Mouse (Mus musculus): ENCODE measurements around the gene Mgat1. TPM values are rescaled to one million over a fixed set of nuclear protein-coding genes. Genes with fewer than 3 reads are reported as not detected.
"Not testable (repeated sequence)": the region's sequence is repeated elsewhere in the genome, so short reads cannot be mapped to it uniquely, and the experiment has no call there.

Mgat1 gene
- polyA plus RNA-seq, 1 experiment from 2014 or later: 35.1 TPM

GRCm38 (mm10) chr11:49264622-49265021 is 20.6 kb downstream of the Mgat1 start:
- H3K4me2 ChIP-seq: no peak overlapping the region
- no peak for ATAC-seq (ENCODE audit: insufficient read depth)
- H3K36me3 ChIP-seq (replicated peaks): peaks cover 63% of the 10 kb centered on the region
- peaks cover 43% of the 10 kb centered on the region for H3K4me1 ChIP-seq (replicated peaks)
- H3K9ac ChIP-seq: no peak overlapping the region
- 60% methylated on average over 11 of the region's 11 CpGs for WGBS (ENCODE audit: insufficient replicate concordance)
- no peak overlapping the region for H3K4me3 ChIP-seq (replicated peaks)
- H3K9me3 ChIP-seq (replicated peaks): no peaks in the 10 kb centered on the region
- no peak overlapping the region for H3K27ac ChIP-seq (replicated peaks)
- H3K27me3 ChIP-seq: no peaks in the 10 kb centered on the region

- 74% methylated on average over 8 of the region's 8 CpGs for WGBS (ENCODE audit: insufficient replicate concordance)
- H3K27ac ChIP-seq (replicated peaks): no peak overlapping the region
- ATAC-seq (ENCODE audit: insufficient read depth): no peak
Measured at GRCm38 (mm10) chr11:49265101-49265500, 21.1 kb downstream of the Mgat1 start.

GRCm38 (mm10) chr11:49266671-49267070 is 22.7 kb downstream of the Mgat1 start:
- Histone ChIP-seq H3K27me3 (no peaks in the 10 kb centered on the region), H3K4me1 (replicated peaks) (peaks cover 30% of the 10 kb centered on the region), H3K4me2 (no peak overlapping the region), H3K9me3 (replicated peaks) (no peaks in the 10 kb centered on the region), H3K4me3 (replicated peaks) (no peak overlapping the region), H3K27ac (replicated peaks) (peak overlapping the region; percentile 41), H3K9ac (no peak overlapping the region), H3K36me3 (replicated peaks) (peaks cover 43% of the 10 kb centered on the region)
- peak; percentile 54; the same call in 1 of the 2 replicates for ATAC-seq (ENCODE audit: insufficient read depth)
- WGBS (ENCODE audit: insufficient replicate concordance): 65% methylated on average over 6 of the region's 6 CpGs

More at GRCm38 (mm10) chr11:49265101-49265500, 21.1 kb downstream of the Mgat1 start:
- H3K4me3 ChIP-seq (replicated peaks): no peak overlapping the region
- no peaks in the 10 kb centered on the region for H3K27me3 ChIP-seq
- H3K4me1 ChIP-seq (replicated peaks): peaks cover 41% of the 10 kb centered on the region
- H3K9ac ChIP-seq: no peak overlapping the region
- no peak overlapping the region for H3K4me2 ChIP-seq
- H3K9me3 ChIP-seq (replicated peaks): no peaks in the 10 kb centered on the region
- peaks cover 59% of the 10 kb centered on the region for H3K36me3 ChIP-seq (replicated peaks)

- 77% methylated on average over 10 of the region's 10 CpGs for WGBS (ENCODE audit: insufficient replicate concordance)
- Histone ChIP-seq H3K4me1 (replicated peaks) (peaks cover 27% of the 10 kb centered on the region), H3K4me3 (replicated peaks) (no peak overlapping the region), H3K27ac (replicated peaks) (peak overlapping the region; percentile 53; the same call in 1 of the 2 replicates), H3K36me3 (replicated peaks) (peaks cover 37% of the 10 kb centered on the region), H3K4me2 (no peak overlapping the region), H3K9me3 (replicated peaks) (no peaks in the 10 kb centered on the region), H3K27me3 (no peaks in the 10 kb centered on the region), H3K9ac (no peak overlapping the region)
- no peak for ATAC-seq (ENCODE audit: insufficient read depth)
Measured at GRCm38 (mm10) chr11:49267316-49267715, 23.3 kb downstream of the Mgat1 start.

- H3K27me3 ChIP-seq: no peaks in the 10 kb centered on the region
- H3K4me2 ChIP-seq: no peak overlapping the region
- 71% methylated on average over 15 of the region's 15 CpGs for WGBS (ENCODE audit: insufficient replicate concordance)
- peaks cover 30% of the 10 kb centered on the region for H3K36me3 ChIP-seq (replicated peaks)
- no peaks in the 10 kb centered on the region for H3K9me3 ChIP-seq (replicated peaks)
- no peak overlapping the region for H3K9ac ChIP-seq
- H3K4me3 ChIP-seq (replicated peaks): no peak overlapping the region
- ATAC-seq (ENCODE audit: insufficient read depth): no peak
- peaks cover 27% of the 10 kb centered on the region for H3K4me1 ChIP-seq (replicated peaks)
- H3K27ac ChIP-seq (replicated peaks): peak overlapping the region; percentile 11; the same call in 1 of the 2 replicates
Measured at GRCm38 (mm10) chr11:49267970-49268579, 24.1 kb downstream of the Mgat1 start.

- H3K27ac ChIP-seq (replicated peaks): no peak overlapping the region
- no peak for ATAC-seq (ENCODE audit: insufficient read depth)
- H3K4me1 ChIP-seq (replicated peaks): peaks cover 18% of the 10 kb centered on the region
- no peak overlapping the region for H3K4me3 ChIP-seq (replicated peaks)
- peaks cover 13% of the 10 kb centered on the region for H3K36me3 ChIP-seq (replicated peaks)
- WGBS (ENCODE audit: insufficient replicate concordance): 68% methylated on average over 9 of the region's 9 CpGs
- H3K27me3 ChIP-seq: no peaks in the 10 kb centered on the region
- no peaks in the 10 kb centered on the region for H3K9me3 ChIP-seq (replicated peaks)
- no peak overlapping the region for H3K4me2 ChIP-seq
- H3K9ac ChIP-seq: no peak overlapping the region
Measured at GRCm38 (mm10) chr11:49269761-49270160, 25.8 kb downstream of the Mgat1 start.

GRCm38 (mm10) chr11:49270368-49270767 is 26.4 kb downstream of the Mgat1 start:
- Histone ChIP-seq H3K4me1 (replicated peaks) (peaks cover 18% of the 10 kb centered on the region), H3K4me2 (no peak overlapping the region), H3K27ac (replicated peaks) (no peak overlapping the region), H3K4me3 (replicated peaks) (no peak overlapping the region), H3K9me3 (replicated peaks) (no peaks in the 10 kb centered on the region), H3K9ac (no peak overlapping the region), H3K27me3 (no peaks in the 10 kb centered on the region), H3K36me3 (replicated peaks) (0 out of 2 replicates have a peak, but pooled peaks cover 7% of the 10 kb centered on the region)
- no peak for ATAC-seq (ENCODE audit: insufficient read depth)
- WGBS (ENCODE audit: insufficient replicate concordance): 69% methylated on average over 4 of the region's 4 CpGs

GRCm38 (mm10) chr11:49271334-49271733 is 27.3 kb downstream of the Mgat1 start:
- no peaks in the 10 kb centered on the region for H3K9me3 ChIP-seq (replicated peaks)
- 0 out of 2 replicates have a peak, but pooled peaks cover under 1% of the 10 kb centered on the region for H3K36me3 ChIP-seq (replicated peaks)
- H3K27ac ChIP-seq (replicated peaks): no peak overlapping the region
- H3K4me3 ChIP-seq (replicated peaks): no peak overlapping the region
- H3K4me2 ChIP-seq: no peak overlapping the region
- H3K9ac ChIP-seq: no peak overlapping the region
- H3K27me3 ChIP-seq: no peaks in the 10 kb centered on the region
- WGBS (ENCODE audit: insufficient replicate concordance): 29% methylated on average over 7 of the region's 7 CpGs
- H3K4me1 ChIP-seq (replicated peaks): peaks cover 12% of the 10 kb centered on the region
- ATAC-seq (ENCODE audit: insufficient read depth): no peak

GRCm38 (mm10) chr11:49273834-49274519 is 30.0 kb downstream of the Mgat1 start:
- 53% methylated on average over 11 of the region's 11 CpGs for WGBS (ENCODE audit: insufficient replicate concordance)
- Histone ChIP-seq H3K36me3 (replicated peaks) (no peaks in the 10 kb centered on the region), H3K9ac (no peak overlapping the region), H3K4me1 (replicated peaks) (no peaks in the 10 kb centered on the region), H3K9me3 (replicated peaks) (no peaks in the 10 kb centered on the region), H3K27ac (replicated peaks) (no peak overlapping the region), H3K27me3 (no peaks in the 10 kb centered on the region), H3K4me2 (no peak overlapping the region), H3K4me3 (replicated peaks) (no peak overlapping the region)
- ATAC-seq (ENCODE audit: insufficient read depth): no peak

- Histone ChIP-seq H3K4me3 (replicated peaks) (no peak within 1 kb of the TSS), H3K4me2 (no peak within 1 kb of the TSS), H3K27ac (replicated peaks) (no peak within 1 kb of the TSS), H3K4me1 (replicated peaks) (no peaks in the 10 kb centered on the region), H3K36me3 (replicated peaks) (no peaks in the 10 kb centered on the region), H3K9me3 (replicated peaks) (no peaks in the 10 kb centered on the region), H3K27me3 (no peaks in the 10 kb centered on the region), H3K9ac (no peak within 1 kb of the TSS)
- ATAC-seq (ENCODE audit: insufficient read depth): no peak
- 21% methylated on average over 3 of the region's 3 CpGs for WGBS (ENCODE audit: insufficient replicate concordance)
Measured at GRCm38 (mm10) chr11:49278222-49278621, 34.2 kb downstream of the Mgat1 start, which contains the start of gene Olfr1393. Gene Olfr1393 (plus strand): TSS chr11:49278304.

GRCm38 (mm10) chr11:49284982-49285381 is 41.0 kb downstream of the Mgat1 start, which contains the start of gene Olfr1392:
Gene Olfr1392 (plus strand): TSS chr11:49285282.
- not testable (repeated sequence) for H3K27ac ChIP-seq (replicated peaks); H3K36me3 ChIP-seq (replicated peaks); H3K4me3 ChIP-seq (replicated peaks); H3K9me3 ChIP-seq (replicated peaks); ATAC-seq (ENCODE audit: insufficient read depth); H3K27me3 ChIP-seq; H3K4me2 ChIP-seq; H3K4me1 ChIP-seq (replicated peaks); H3K9ac ChIP-seq
- 38% methylated on average over 1 of the region's 1 CpGs for WGBS (ENCODE audit: insufficient replicate concordance)
